Mouse (Mus musculus) forebrain, embryonic 13.5 days (tissue): ENCODE measurements around the gene Sh2d3c. TPM values are rescaled to one million over a fixed set of nuclear protein-coding genes. Genes with fewer than 3 reads are reported as not detected.
A peak's percentile ranks its signal among the peaks of the same experiment; 100 is the strongest.

Experiments
- ATAC-seq: fragments of 200-750 bp; cut with Nextera tagmentation; 2 replicates; pipeline ENCODE4 v1.8.0; 2017
- H3K27ac ChIP-seq: fragments of 300-500 bp; sonication (generic); 2 replicates; pipeline ENCODE4 v1.5.1; 2015; ENCODE audit warnings: inconsistent platforms, mild to moderate bottlenecking, moderate library complexity
- H3K27me3 ChIP-seq: fragments of 300-500 bp; sonication (generic); 2 replicates; pipeline ENCODE4 v1.6.1; 2015; ENCODE audit warnings: mild to moderate bottlenecking, inconsistent platforms
- H3K36me3 ChIP-seq: fragments of 300-500 bp; sonication (generic); 2 replicates; pipeline ENCODE4 v1.6.1; 2015; ENCODE audit warnings: mild to moderate bottlenecking, inconsistent platforms; ENCODE audit not compliant: poor library complexity, severe bottlenecking
- H3K4me1 ChIP-seq: fragments of 300-500 bp; sonication (generic); 2 replicates; pipeline ENCODE4 v1.6.1; 2015; ENCODE audit warnings: inconsistent platforms
- H3K4me2 ChIP-seq: fragments of 300-500 bp; sonication (generic); 2 replicates; pipeline ENCODE4 v1.6.1; 2015; ENCODE audit warnings: inconsistent platforms, mild to moderate bottlenecking, moderate library complexity
- H3K4me3 ChIP-seq: fragments of 300-500 bp; sonication (generic); 2 replicates; pipeline ENCODE4 v1.5.1; 2015; ENCODE audit warnings: mild to moderate bottlenecking, inconsistent platforms
- H3K9ac ChIP-seq: fragments of 300-500 bp; sonication (generic); 2 replicates; pipeline ENCODE4 v1.6.1; 2015; ENCODE audit warnings: mild to moderate bottlenecking, inconsistent platforms
- H3K9me3 ChIP-seq: fragments of 300-500 bp; sonication (generic); replicated peaks from 2 replicates; pipeline ENCODE4 v1.6.1; 2016; ENCODE audit warnings: inconsistent platforms
- WGBS: fragments of 180-500 bp; shearing (Covaris S2); methylation state at CpG from one replicate; pipeline ENCODE4 v1.1.7; 2015; 5-methylcytosine and 5-hydroxymethylcytosine counted together
- polyA plus RNA-seq: library from polyadenylated mRNA; unstranded; fragments of >200 nt; fragmentation: Nextera tagmentation; extraction: Ambion mirVana; gene quantifications from 2 replicates; pipeline ENCODE4 v1.2.1, GENCODE M21; 2015

Gene Sh2d3c
- polyA plus RNA-seq, 1 experiment from 2014 or later = 23.5 TPM

DNA sequence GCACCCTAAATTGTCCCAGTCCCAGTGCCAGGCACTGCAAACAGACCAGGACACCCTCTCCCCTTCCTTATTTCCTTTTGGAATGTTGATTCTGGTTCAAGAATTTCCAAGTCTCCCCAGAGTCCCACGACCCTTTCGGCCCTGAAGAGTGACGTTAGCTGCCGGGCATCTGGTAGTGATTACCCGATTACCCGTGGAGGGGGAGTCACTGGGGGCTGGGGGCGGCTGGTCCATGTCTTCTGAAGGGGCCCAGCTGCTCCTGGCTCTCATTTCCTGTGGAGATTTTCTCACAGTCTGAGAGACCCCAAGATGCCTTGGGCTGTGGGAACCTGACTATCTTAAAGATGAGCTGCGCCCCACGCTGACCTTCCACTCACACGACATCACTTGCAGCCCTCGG lies 10.0 kb downstream of the Sh2d3c start:
- Histone ChIP-seq H3K9ac (0 out of 2 replicates have a peak overlapping the region, but pooled peaks have one; percentile 21), H3K4me3 (no peak overlapping the region), H3K4me1 (peaks cover 3% of the 10 kb centered on the region; the same call in 1 of the 2 replicates), H3K27me3 (peaks cover 3% of the 10 kb centered on the region; the same call in 1 of the 2 replicates), H3K9me3 (no peaks in the 10 kb centered on the region), H3K4me2 (no peak overlapping the region), H3K36me3 (no peaks in the 10 kb centered on the region), H3K27ac (no peak overlapping the region)
- ATAC-seq = no peak
- 64% methylated on average over 11 of the region's 11 CpGs for WGBS

DNA sequence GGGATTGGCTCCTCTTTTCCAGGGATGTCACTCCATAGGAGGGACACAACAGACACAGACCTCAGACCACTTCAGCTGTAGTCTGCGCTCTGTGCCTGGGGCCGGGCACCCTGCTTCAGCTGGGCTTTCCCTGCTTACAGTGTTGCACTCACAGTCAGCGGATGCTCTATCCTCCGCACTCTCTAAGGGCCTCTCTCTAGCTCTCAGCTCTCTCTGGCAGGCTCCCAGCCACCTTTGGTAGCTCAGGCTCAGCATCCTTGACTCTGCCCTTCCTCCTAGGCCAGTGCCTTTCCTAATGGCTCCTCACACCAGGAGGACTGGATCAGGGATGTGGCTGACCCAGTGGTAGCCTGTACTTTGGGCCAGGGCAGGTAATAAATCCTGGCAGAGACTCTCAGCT lies 11.1 kb downstream of the Sh2d3c start:
- Histone ChIP-seq H3K36me3 (no peaks in the 10 kb centered on the region), H3K9ac (peak overlapping the region; percentile 9; the same call in 1 of the 2 replicates), H3K27me3 (peaks cover 3% of the 10 kb centered on the region; the same call in 1 of the 2 replicates), H3K4me1 (peaks cover 3% of the 10 kb centered on the region; the same call in 1 of the 2 replicates), H3K4me2 (no peak overlapping the region), H3K27ac (no peak overlapping the region), H3K4me3 (no peak overlapping the region), H3K9me3 (no peaks in the 10 kb centered on the region)
- ATAC-seq = no peak
- 81% methylated on average over 4 of the region's 4 CpGs for WGBS

DNA sequence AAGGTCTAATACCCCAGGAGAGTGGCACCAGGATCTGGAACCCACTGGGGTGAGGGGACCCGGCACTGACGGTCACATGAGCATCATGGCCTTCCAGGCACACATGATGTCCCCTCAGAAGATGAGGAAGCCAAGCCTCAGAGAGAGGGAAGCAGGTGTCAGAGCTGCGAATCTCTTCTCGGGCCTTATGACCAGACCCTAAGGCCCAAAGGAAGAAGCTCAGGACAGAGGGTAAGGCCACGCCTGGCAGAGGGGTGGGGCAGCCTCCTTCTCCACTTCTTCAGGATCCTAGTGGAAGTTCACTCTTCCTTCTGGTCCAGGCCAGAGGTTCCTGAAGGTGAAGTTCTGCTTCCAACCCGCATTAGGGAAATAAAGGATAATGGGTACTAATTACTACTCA lies 11.8 kb downstream of the Sh2d3c start:
- Histone ChIP-seq H3K27me3 (peaks cover 3% of the 10 kb centered on the region; the same call in 1 of the 2 replicates), H3K4me3 (no peak overlapping the region), H3K36me3 (no peaks in the 10 kb centered on the region), H3K9me3 (no peaks in the 10 kb centered on the region), H3K4me2 (no peak overlapping the region), H3K4me1 (no peaks in the 10 kb centered on the region), H3K27ac (no peak overlapping the region), H3K9ac (no peak overlapping the region)
- ATAC-seq = no peak
- WGBS = 78% methylated on average over 6 of the region's 6 CpGs

DNA sequence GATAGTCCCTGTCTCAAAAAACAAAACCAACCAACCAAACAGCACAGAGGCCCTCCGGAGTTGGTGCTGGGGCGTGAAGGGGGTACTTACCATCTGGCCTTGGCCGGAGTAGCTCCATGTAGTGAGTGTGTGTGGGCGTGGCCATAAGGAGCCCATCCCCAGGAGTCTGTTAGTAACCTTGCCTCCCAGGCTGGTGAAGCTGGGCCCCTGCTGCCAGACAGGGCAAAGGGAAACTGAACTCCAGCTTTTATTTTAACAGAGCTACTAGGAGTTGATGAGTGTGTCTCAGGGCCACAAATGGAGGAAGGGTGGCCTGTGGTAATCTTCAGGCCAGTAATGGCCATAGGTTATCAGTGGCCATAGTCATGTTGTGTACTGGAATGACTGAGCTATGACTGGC lies 13.6 kb downstream of the Sh2d3c start:
- Histone ChIP-seq H3K36me3 (no peaks in the 10 kb centered on the region), H3K4me3 (no peak overlapping the region), H3K4me2 (no peak overlapping the region), H3K27me3 (no peaks in the 10 kb centered on the region; the same call in 1 of the 2 replicates), H3K9me3 (no peaks in the 10 kb centered on the region), H3K9ac (no peak overlapping the region), H3K27ac (no peak overlapping the region), H3K4me1 (no peaks in the 10 kb centered on the region)
- 47% methylated on average over 4 of the region's 4 CpGs for WGBS
- no peak for ATAC-seq

DNA sequence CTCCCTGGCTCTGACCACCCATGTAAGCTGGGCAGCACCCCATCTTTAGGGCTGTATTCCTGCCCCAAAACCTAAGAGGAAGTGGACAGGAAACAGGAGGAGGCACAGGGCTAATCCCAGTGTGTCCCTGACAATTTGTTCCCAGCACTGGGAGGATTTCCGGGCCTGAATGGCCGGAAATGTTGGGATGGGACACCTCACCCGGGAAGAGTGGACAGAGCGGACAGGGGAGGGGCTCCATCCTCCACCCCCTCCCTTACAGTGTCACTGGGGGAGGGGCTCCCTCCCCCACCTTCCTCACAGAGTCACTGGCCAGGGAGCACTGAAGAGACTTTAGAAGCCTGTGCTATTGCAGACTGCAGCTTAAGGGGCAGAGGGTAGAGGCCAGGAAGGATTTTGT lies 14.1 kb downstream of the Sh2d3c start:
- Histone ChIP-seq H3K27me3 (no peaks in the 10 kb centered on the region; the same call in 1 of the 2 replicates), H3K9me3 (no peaks in the 10 kb centered on the region), H3K4me2 (no peak overlapping the region), H3K27ac (no peak overlapping the region), H3K4me1 (no peaks in the 10 kb centered on the region), H3K9ac (no peak overlapping the region), H3K36me3 (no peaks in the 10 kb centered on the region), H3K4me3 (no peak overlapping the region)
- no peak for ATAC-seq
- 57% methylated on average over 4 of the region's 4 CpGs for WGBS

DNA sequence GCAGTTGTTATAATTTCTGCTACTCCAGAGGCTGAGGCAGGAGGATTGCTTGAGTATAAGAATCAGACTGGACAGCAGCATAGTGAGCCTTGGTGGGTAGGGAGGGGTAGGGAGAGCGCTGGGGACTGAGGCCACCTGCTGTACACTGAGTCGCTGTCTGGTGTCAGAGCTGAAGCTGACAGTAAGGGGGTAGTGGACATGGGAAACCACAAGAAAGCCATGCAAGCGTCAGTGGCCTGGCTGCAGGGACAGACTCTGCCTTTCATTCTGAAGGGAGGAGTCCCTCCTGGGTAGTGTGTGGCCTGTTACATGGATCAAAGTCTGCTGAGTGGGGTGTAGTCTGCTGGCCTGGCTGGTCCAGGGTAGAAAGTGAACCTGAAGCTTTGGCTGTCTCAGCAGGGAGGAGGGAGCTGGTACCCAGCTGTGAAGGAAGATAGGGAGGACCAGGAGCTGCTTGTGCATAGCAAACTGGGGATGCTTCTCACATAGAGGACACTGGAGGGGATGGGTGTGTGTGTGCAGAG lies 15.5 kb downstream of the Sh2d3c start:
- Histone ChIP-seq H3K9ac (no peak overlapping the region), H3K27ac (no peak overlapping the region), H3K4me1 (peaks cover 8% of the 10 kb centered on the region), H3K4me3 (no peak overlapping the region), H3K9me3 (no peaks in the 10 kb centered on the region), H3K4me2 (no peak overlapping the region), H3K36me3 (no peaks in the 10 kb centered on the region), H3K27me3 (no peaks in the 10 kb centered on the region; the same call in 1 of the 2 replicates)
- ATAC-seq = no peak
- WGBS = 43% methylated on average over 3 of the region's 3 CpGs

DNA sequence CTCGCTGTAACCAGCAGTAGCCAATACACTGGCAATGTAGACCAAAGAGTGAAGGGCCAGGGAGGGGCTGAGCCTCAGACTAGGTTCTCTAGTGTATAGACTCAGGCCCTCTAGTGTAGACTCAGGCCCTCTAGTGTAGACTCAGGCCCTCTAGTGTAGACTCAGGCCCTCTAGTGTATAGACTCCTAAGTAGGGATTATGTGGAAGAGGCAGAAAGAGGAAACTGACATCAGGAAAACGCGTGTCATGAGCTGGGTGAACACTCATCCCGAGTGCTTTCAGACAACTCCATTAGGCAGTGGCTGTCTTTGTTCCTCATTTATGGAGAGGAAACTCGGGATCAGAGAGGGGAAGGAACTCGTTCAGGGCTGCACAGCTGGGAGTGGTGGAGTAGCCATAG lies 16.2 kb downstream of the Sh2d3c start:
- Histone ChIP-seq H3K4me2 (no peak overlapping the region), H3K9ac (0 out of 2 replicates have a peak overlapping the region, but pooled peaks have one; percentile 6), H3K27ac (no peak overlapping the region), H3K9me3 (no peaks in the 10 kb centered on the region), H3K4me3 (no peak overlapping the region), H3K36me3 (no peaks in the 10 kb centered on the region), H3K4me1 (peaks cover 8% of the 10 kb centered on the region), H3K27me3 (no peaks in the 10 kb centered on the region; the same call in 1 of the 2 replicates)
- no peak for ATAC-seq
- WGBS = 52% methylated on average over 6 of the region's 6 CpGs

DNA sequence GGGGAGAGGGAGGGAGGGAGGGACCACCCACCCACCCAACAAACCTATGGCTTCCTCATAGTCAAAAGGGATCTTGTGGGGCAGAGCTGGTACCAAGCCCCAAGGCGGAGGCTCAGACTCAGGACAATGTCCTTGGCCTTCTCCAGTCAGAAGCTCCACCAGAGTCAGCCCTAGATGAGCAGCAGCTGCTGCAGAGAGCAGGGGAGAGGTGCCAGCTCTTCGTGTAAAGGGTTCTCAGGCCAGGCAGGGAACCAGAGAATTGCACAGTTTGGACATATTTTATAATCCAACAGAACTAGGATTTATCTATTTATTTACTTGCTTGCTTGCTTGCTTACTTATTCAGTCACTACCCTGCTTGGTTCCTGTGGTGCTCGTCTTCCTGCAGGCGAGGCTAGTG lies 18.5 kb downstream of the Sh2d3c start:
- 0 out of 2 replicates have a peak overlapping the region, but pooled peaks have one; percentile 31 for H3K9ac ChIP-seq

DNA sequence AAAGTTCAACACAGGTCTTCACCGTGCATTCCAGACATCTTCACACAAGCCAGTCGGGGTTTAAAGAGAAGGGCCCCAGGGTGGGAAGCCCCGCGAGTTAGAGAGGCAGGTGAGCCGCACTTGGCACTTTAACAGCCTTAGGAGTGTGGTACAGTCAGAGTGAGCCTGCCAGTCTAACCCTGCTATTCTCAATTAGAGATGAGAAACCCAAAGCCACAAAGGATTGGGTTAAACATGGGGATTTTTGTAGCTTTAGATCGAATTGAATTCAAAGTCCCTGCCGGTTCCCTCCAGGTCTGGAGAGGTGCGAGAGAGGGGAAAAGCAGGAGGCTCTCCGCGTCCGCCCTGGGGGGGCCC lies 20.0 kb downstream of the Sh2d3c start, which contains the start of gene 6330409D20Rik:
6330409D20Rik (minus strand) TSS at position 101 of the 357 bp plus-strand sequence.
- WGBS = 6% methylated on average over 11 of the region's 11 CpGs
- H3K9me3 ChIP-seq = no peaks in the 10 kb centered on the region
- peak; percentile 13 for ATAC-seq
- H3K4me1 ChIP-seq = peaks cover 29% of the 10 kb centered on the region
- peak within 1 kb of the TSS; percentile 84 for H3K27ac ChIP-seq
- no peaks in the 10 kb centered on the region for H3K27me3 ChIP-seq
- H3K36me3 ChIP-seq = peaks cover 23% of the 10 kb centered on the region
- peak within 1 kb of the TSS; percentile 84 for H3K9ac ChIP-seq
- peak within 1 kb of the TSS; percentile 98 for H3K4me2 ChIP-seq
- H3K4me3 ChIP-seq = peak within 1 kb of the TSS; percentile 79

More for the DNA sequence above, 18.5 kb downstream of the Sh2d3c start:
- no peak overlapping the region for H3K4me2 ChIP-seq
- H3K27me3 ChIP-seq = no peaks in the 10 kb centered on the region
- H3K27ac ChIP-seq = no peak overlapping the region
- H3K36me3 ChIP-seq = peaks cover 9% of the 10 kb centered on the region; the same call in 1 of the 2 replicates
- WGBS = 69% methylated on average over 4 of the region's 4 CpGs
- peaks cover 29% of the 10 kb centered on the region for H3K4me1 ChIP-seq
- H3K4me3 ChIP-seq = no peak overlapping the region
- no peaks in the 10 kb centered on the region for H3K9me3 ChIP-seq
- no peak for ATAC-seq

DNA sequence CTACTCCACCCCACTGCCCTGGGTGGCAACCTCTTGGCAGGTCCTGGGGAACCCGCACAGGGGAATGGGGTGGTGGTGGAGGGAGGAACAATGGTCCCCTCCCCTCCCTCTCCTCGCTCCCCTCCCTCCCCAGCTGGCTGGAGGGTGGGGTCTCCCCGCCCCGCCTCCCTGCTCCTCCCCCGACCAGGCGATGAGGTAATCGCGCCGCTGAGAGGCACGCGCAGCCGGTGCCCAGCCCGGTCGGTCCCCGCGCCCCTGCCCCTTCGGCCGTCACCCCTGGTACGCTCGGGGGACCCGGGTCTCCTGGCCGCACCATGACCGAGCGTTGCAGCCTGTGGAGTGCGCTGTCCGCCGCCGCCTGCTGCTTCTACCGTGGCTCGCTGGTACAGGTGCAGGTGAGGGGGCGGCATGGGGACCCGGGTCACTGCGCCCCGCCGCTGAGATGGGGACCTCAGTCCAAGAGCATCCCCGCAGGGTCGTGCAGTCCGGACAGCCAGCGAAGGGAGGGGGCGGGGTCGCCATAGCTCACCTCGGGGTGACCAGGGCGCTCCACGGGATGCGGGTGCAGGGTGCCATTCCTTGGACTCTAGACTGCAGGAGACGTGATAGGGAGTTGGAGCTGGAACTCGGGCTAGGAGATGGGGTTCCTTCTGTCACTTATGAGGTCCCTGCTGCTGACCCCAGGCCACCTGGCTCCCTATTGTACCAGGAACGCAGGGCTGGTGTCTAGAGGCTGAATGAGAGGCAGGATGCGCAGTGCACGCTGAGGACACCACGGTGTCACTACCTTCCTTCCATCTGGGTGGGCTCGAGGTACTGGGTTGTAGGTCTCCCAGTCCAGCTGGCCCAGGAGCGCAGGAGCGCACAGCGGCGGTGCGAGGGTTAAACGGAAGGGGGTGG lies 20.7 kb downstream of the Sh2d3c start:
- peak overlapping the region; percentile 84 for H3K9ac ChIP-seq
- no peaks in the 10 kb centered on the region for H3K27me3 ChIP-seq
- H3K9me3 ChIP-seq = no peaks in the 10 kb centered on the region
- peak overlapping the region; percentile 84 for H3K27ac ChIP-seq
- WGBS = under 1% methylated on average over 32 of the region's 58 CpGs
- peak overlapping the region; percentile 98 for H3K4me2 ChIP-seq
- H3K36me3 ChIP-seq = peaks cover 29% of the 10 kb centered on the region
- H3K4me1 ChIP-seq = peaks cover 29% of the 10 kb centered on the region
- peak; percentile 61 for ATAC-seq
- peak overlapping the region; percentile 79 for H3K4me3 ChIP-seq

DNA sequence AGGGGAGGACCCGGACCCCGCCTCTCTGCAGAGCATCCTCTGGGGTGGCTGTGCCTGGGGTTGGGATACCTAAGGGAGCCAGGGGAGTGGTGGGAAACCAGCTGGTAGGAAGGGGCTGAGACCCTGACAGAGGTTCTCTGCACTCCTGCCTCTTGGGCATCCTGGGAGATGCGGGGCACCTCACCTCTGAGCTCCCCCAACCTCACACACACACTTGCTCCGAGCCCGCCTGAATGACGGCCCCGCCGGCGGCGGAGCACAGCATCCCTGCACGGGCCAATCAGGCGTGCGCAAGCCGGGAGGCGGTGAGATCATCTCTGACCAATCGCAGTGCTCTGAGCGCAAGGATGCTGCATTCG lies 21.3 kb downstream of the Sh2d3c start:
- Histone ChIP-seq H3K27ac (peak overlapping the region; percentile 84), H3K36me3 (peaks cover 35% of the 10 kb centered on the region), H3K4me1 (peaks cover 29% of the 10 kb centered on the region), H3K4me2 (peak overlapping the region; percentile 98), H3K9me3 (no peaks in the 10 kb centered on the region), H3K27me3 (no peaks in the 10 kb centered on the region), H3K9ac (peak overlapping the region; percentile 84), H3K4me3 (peak overlapping the region; percentile 79)
- ATAC-seq = peak; percentile 95
- 3% methylated on average over 18 of the region's 18 CpGs for WGBS

DNA sequence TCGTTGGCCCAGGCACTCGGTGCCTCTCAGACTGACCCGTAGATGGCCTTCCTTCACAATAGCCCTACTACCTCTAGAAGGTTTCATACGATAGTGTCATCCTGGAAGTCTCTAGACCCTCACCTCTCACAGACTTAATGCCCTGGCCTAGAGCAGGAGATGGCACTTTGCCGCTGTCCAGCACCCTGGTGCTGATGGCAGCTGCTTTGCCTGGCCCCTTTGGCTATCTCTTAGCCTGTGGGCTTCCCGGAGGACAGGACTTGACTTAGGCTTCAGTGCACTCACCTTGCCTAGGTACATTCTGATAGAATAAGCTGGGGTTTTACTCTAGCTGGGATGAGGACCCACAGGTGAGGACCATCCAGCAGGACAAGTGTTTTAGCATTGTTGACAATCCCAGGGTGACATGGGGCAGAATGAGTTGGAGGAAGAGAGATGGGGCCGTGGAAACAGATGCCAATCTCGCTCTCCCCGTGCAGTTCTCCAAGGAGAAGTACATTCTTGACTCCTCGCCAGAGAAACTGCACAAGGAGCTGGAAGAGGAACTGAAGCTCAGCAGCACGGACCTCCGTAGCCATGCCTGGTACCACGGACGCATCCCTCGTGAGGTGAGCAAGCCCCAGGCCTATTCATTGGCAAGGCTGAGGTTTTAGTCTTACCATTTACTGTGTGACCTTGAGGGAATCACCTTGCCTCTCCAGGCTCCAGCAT lies 23.6 kb downstream of the Sh2d3c start:
- no peaks in the 10 kb centered on the region for H3K27me3 ChIP-seq
- peaks cover 29% of the 10 kb centered on the region for H3K4me1 ChIP-seq
- no peak overlapping the region for H3K4me3 ChIP-seq
- H3K9ac ChIP-seq = no peak overlapping the region; the same call in 1 of the 2 replicates
- 78% methylated on average over 15 of the region's 15 CpGs for WGBS
- no peak overlapping the region for H3K4me2 ChIP-seq
- peaks cover 51% of the 10 kb centered on the region for H3K36me3 ChIP-seq
- no peak overlapping the region for H3K27ac ChIP-seq
- ATAC-seq = no peak
- no peaks in the 10 kb centered on the region for H3K9me3 ChIP-seq
